Mouse (Mus musculus) CH12.LX (cell line): ENCODE results near the gene AW822073. TPM values are rescaled to one million over a fixed set of nuclear protein-coding genes. Genes with fewer than 3 reads are reported as not detected.

Source experiments
- DNase-seq: peaks from one replicate; pipeline ENCODE4 v3.0.0-alpha.2; 2013; ENCODE audit errors: extremely low read depth
- H3K27ac ChIP-seq: 2 replicates; pipeline ENCODE4 v1.5.1; 2012; ENCODE audit warnings: low read depth, mild to moderate bottlenecking, control low read depth, moderate library complexity; ENCODE audit not compliant: insufficient read depth
- H3K27me3 ChIP-seq: replicated peaks from 2 replicates; pipeline ENCODE3; 2012; ENCODE audit warnings: inconsistent platforms
- H3K36me3 ChIP-seq, 2 experiments: replicated peaks in 1 of 2; 2 replicates each; pipeline versions ENCODE3 to v1.6.1; 2012; ENCODE audit warnings: inconsistent platforms in 1 of 2, low read length in 1 of 2, mild to moderate bottlenecking in 1 of 2, mixed read lengths in 1 of 2, moderate library complexity in 1 of 2; ENCODE audit not compliant: control insufficient read depth in 1 of 2, insufficient read depth in 1 of 2
- H3K4me1 ChIP-seq, 2 experiments: 2 replicates each; pipeline ENCODE4 v1.6.1; 2012; ENCODE audit warnings: inconsistent platforms in 1 of 2, moderate library complexity in 1 of 2; ENCODE audit not compliant: insufficient read depth in 2 of 2, control insufficient read depth in 1 of 2
- H3K4me2 ChIP-seq: 2 replicates; pipeline ENCODE4 v1.6.1; 2012; ENCODE audit warnings: low read depth, mild to moderate bottlenecking, control low read depth; ENCODE audit not compliant: poor library complexity, insufficient read depth, severe bottlenecking
- H3K4me3 ChIP-seq, 3 experiments: fragments of 150-350 bp in 1 of 3; sonication (generic) in 1 of 3; replicated peaks in 1 of 3; 2 replicates each; pipeline versions ENCODE3 to v1.5.1; 2011 to 2012; ENCODE audit warnings: low read depth in 2 of 3, low read length in 2 of 3, mild to moderate bottlenecking in 2 of 3, moderate library complexity in 2 of 3, control low read depth in 1 of 3, improper control_type of control experiment in 1 of 3, inconsistent platforms in 1 of 3, mixed read lengths in 1 of 3; ENCODE audit not compliant: poor library complexity in 1 of 3
- H3K79me2 ChIP-seq: replicated peaks from 2 replicates; pipeline ENCODE4 v1.6.1; 2012; ENCODE audit warnings: mild to moderate bottlenecking, moderate library complexity; ENCODE audit not compliant: control insufficient read depth, poor library complexity, insufficient read depth, severe bottlenecking; ENCODE audit errors: extremely low read depth
- H3K9ac ChIP-seq: 2 replicates; pipeline ENCODE4 v1.6.1; 2012; ENCODE audit warnings: low read depth, mild to moderate bottlenecking, control low read depth, moderate library complexity; ENCODE audit not compliant: insufficient read depth
- H3K9me3 ChIP-seq: replicated peaks from 2 replicates; pipeline ENCODE3; 2012; ENCODE audit warnings: low read length, inconsistent platforms, mixed read lengths
- BHLHE40 ChIP-seq: IDR thresholded peaks from 2 replicates; pipeline ENCODE4 v1.6.1; 2011; ENCODE audit warnings: mild to moderate bottlenecking, low read depth, low read length, improper control_type of control experiment
- CHD2 ChIP-seq: IDR thresholded peaks from 2 replicates; pipeline ENCODE4 v1.6.1; 2011; ENCODE audit warnings: low read length, improper control_type of control experiment
- CTCF ChIP-seq, 2 experiments: IDR thresholded peaks in 1 of 2; conservative IDR thresholded peaks in 1 of 2; 2 replicates each; pipeline ENCODE4 v1.5.1; 2011 to 2012; ENCODE audit warnings: low read depth in 2 of 2, low read length in 2 of 2, improper control_type of control experiment in 1 of 2, inconsistent platforms in 1 of 2, mild to moderate bottlenecking in 1 of 2, moderate library complexity in 1 of 2
- E2F4 ChIP-seq: IDR thresholded peaks from 2 replicates; pipeline ENCODE4 v1.6.1; 2011; ENCODE audit warnings: low read depth, low read length, improper control_type of control experiment; ENCODE audit not compliant: insufficient replicate concordance
- ELF1 ChIP-seq: IDR thresholded peaks from 2 replicates; pipeline ENCODE4 v1.6.1; 2014; ENCODE audit warnings: low read depth, mild to moderate bottlenecking, inconsistent platforms, low read length, improper control_type of control experiment
- GABPA ChIP-seq: IDR thresholded peaks from 2 replicates; pipeline ENCODE4 v1.6.1; 2012; ENCODE audit warnings: low read depth, low read length, improper control_type of control experiment, inconsistent platforms; ENCODE audit not compliant: insufficient replicate concordance
- HCFC1 ChIP-seq: IDR thresholded peaks from 2 replicates; pipeline ENCODE4 v1.6.1; 2012; ENCODE audit warnings: low read depth, mild to moderate bottlenecking, inconsistent platforms, low read length, improper control_type of control experiment
- IRF4 ChIP-seq: IDR thresholded peaks from 2 replicates; pipeline ENCODE4 v1.6.1; 2014; ENCODE audit warnings: low read depth, mild to moderate bottlenecking, inconsistent platforms, low read length, improper control_type of control experiment
- JUN ChIP-seq: IDR thresholded peaks from 2 replicates; pipeline ENCODE4 v1.6.1; 2011; ENCODE audit warnings: low read depth, mild to moderate bottlenecking, low read length, improper control_type of control experiment, moderate library complexity; ENCODE audit not compliant: insufficient read depth
- JUND ChIP-seq: conservative IDR thresholded peaks from 2 replicates; pipeline ENCODE4 v1.6.1; 2011; ENCODE audit warnings: low read depth, low read length, improper control_type of control experiment
- MAFK ChIP-seq: IDR thresholded peaks from 2 replicates; pipeline ENCODE4 v1.6.1; 2011; ENCODE audit warnings: low read length, improper control_type of control experiment; ENCODE audit not compliant: insufficient replicate concordance
- MAX ChIP-seq: IDR thresholded peaks from 2 replicates; pipeline ENCODE4 v1.6.1; 2011; ENCODE audit warnings: low read length, improper control_type of control experiment
- MEF2A ChIP-seq: IDR thresholded peaks from 2 replicates; pipeline ENCODE4 v1.6.1; 2014; ENCODE audit warnings: low read depth, mild to moderate bottlenecking, inconsistent platforms, low read length, improper control_type of control experiment, borderline replicate concordance
- MYC ChIP-seq: IDR thresholded peaks from 2 replicates; pipeline ENCODE4 v1.6.1; 2011; ENCODE audit warnings: low read depth, mild to moderate bottlenecking, improper control_type of control experiment, low read length
- NRF1 ChIP-seq: IDR thresholded peaks from 2 replicates; pipeline ENCODE4 v1.6.1; 2014; ENCODE audit warnings: low read depth, mild to moderate bottlenecking, inconsistent platforms, low read length, improper control_type of control experiment, moderate library complexity
- PAX5 ChIP-seq: IDR thresholded peaks from 2 replicates; pipeline ENCODE4 v1.6.1; 2012; ENCODE audit warnings: low read length, inconsistent platforms, mixed read lengths
- POLR2AphosphoS2 ChIP-seq: IDR thresholded peaks from 2 replicates; pipeline ENCODE4 v1.6.1; 2011; ENCODE audit warnings: low read depth, low read length, improper control_type of control experiment
- RAD21 ChIP-seq: IDR thresholded peaks from 2 replicates; pipeline ENCODE4 v1.6.1; 2011; ENCODE audit warnings: low read depth, mild to moderate bottlenecking, low read length, improper control_type of control experiment, moderate library complexity
- TBP ChIP-seq: conservative IDR thresholded peaks from 2 replicates; pipeline ENCODE4 v1.6.1; 2011; ENCODE audit warnings: low read depth, low read length, improper control_type of control experiment
- TCF12 ChIP-seq: IDR thresholded peaks from 2 replicates; pipeline ENCODE4 v1.6.1; 2014; ENCODE audit warnings: low read depth, mild to moderate bottlenecking, inconsistent platforms, low read length, improper control_type of control experiment
- UBTF ChIP-seq: IDR thresholded peaks from 2 replicates; pipeline ENCODE4 v1.6.1; 2012; ENCODE audit warnings: low read depth, mild to moderate bottlenecking, inconsistent platforms, low read length, improper control_type of control experiment, moderate library complexity
- USF2 ChIP-seq: conservative IDR thresholded peaks from 2 replicates; pipeline ENCODE4 v1.6.1; 2011; ENCODE audit warnings: low read depth, low read length, improper control_type of control experiment
- ZC3H11A ChIP-seq: IDR thresholded peaks from 2 replicates; pipeline ENCODE4 v1.6.1; 2012; ENCODE audit warnings: low read depth, mild to moderate bottlenecking, inconsistent platforms, low read length, improper control_type of control experiment
- ZKSCAN1 ChIP-seq: IDR thresholded peaks from 2 replicates; pipeline ENCODE4 v1.6.1; 2012; ENCODE audit warnings: low read depth, inconsistent platforms, low read length, improper control_type of control experiment, borderline replicate concordance
- ZMIZ1 ChIP-seq: IDR thresholded peaks from 2 replicates; pipeline ENCODE4 v1.6.1; 2012; ENCODE audit warnings: low read depth, mild to moderate bottlenecking, inconsistent platforms, low read length, improper control_type of control experiment
- ZNF384 ChIP-seq: IDR thresholded peaks from 2 replicates; pipeline ENCODE4 v1.6.1; 2012; ENCODE audit warnings: low read depth, low read length, improper control_type of control experiment, inconsistent platforms
- dilution Hi-C: fragments of 300-500 bp; cut with MboI; formaldehyde crosslinking; loops from 2 replicates; pipeline ENCODE4 v1.14.3; 2020; ENCODE audit warnings: low sequenced_read_pairs; ENCODE audit not compliant: extremely low pct_unique_long_range_greater_than_20kb, extremely low pct_ligation_motif_present
- in situ Hi-C: fragments of 300-500 bp; cut with MboI; formaldehyde crosslinking; loops from 3 replicates; pipeline ENCODE4 v1.14.3; 2019; ENCODE audit warnings: low sequenced_read_pairs, low pct_ligation_motif_present, low pct_unique_long_range_greater_than_20kb, mixed read lengths
- polyA plus RNA-seq: library from polyadenylated mRNA; unstranded; fragments of >175 nt; gene quantifications from 2 replicates; pipeline ENCODE4 v1.2.1, GENCODE M21; 2012; ENCODE audit warnings: low read depth; ENCODE audit not compliant: insufficient read length
- total RNA-seq, 2 experiments: library from RNA; depleted of rRNA; stranded (reverse); fragments of 300-350 nt in 1 of 2; fragments of >200 nt in 1 of 2; gene quantifications; 2 replicates each; pipeline ENCODE4 v1.2.3; 2012 to 2014

The AW822073 gene
- total and polyA plus RNA-seq, 3 experiments = not detected

GRCm38 (mm10) chr10:58210514-58210913 lies 14.2 kb downstream of the AW822073 start:
- Histone ChIP-seq H3K9ac (no peak overlapping the region), H3K9me3 (peaks cover 9% of the 10 kb centered on the region), H3K27me3 (peaks cover 84% of the 10 kb centered on the region), H3K36me3 (no peaks in the 10 kb centered on the region), H3K79me2 (no peaks in the 10 kb centered on the region), H3K4me2 (no peak overlapping the region), H3K4me1 (no peaks in the 10 kb centered on the region), H3K4me3 (no peak overlapping the region), H3K27ac (no peak overlapping the region)
- TF ChIP-seq MEF2A (no peak), UBTF (no peak), IRF4 (no peak), ZKSCAN1 (no peak), BHLHE40 (no peak), GABPA (no peak), PAX5 (no peak), ZNF384 (no peak), MYC (no peak), JUND (no peak), CHD2 (no peak), POLR2AphosphoS2 (no peak), CTCF (conservative IDR thresholded peaks at IDR 0.05 in 1 of 2, IDR thresholded peaks at IDR 0.05 in 1 of 2; ENCODE audit: low read depth in 2 of 2, low read length in 2 of 2) (no peak), TBP (no peak), JUN (no peak), MAFK (no peak), RAD21 (no peak)
- dilution Hi-C loops = no loop called here
- in situ Hi-C loops = no loop called here
- DNase-seq = no peak

GRCm38 (mm10) chr10:58209710-58210467 lies 14.8 kb downstream of the AW822073 start:
- Histone ChIP-seq H3K9me3 (peaks cover 9% of the 10 kb centered on the region), H3K4me2 (no peak overlapping the region), H3K27ac (no peak overlapping the region), H3K36me3 (no peaks in the 10 kb centered on the region), H3K4me1 (no peaks in the 10 kb centered on the region), H3K9ac (no peak overlapping the region), H3K4me3 (no peak overlapping the region), H3K79me2 (no peaks in the 10 kb centered on the region), H3K27me3 (peaks cover 78% of the 10 kb centered on the region)
- DNase-seq = no peak
- in situ Hi-C loops (no loop called here), dilution Hi-C loops (no loop called here)
- no peak for TF ChIP-seq CHD2
- no peak for TF ChIP-seq BHLHE40
- no peak for TF ChIP-seq ELF1
- no peak for TF ChIP-seq TCF12
- no peak for TF ChIP-seq TBP
- TF ChIP-seq JUND = no peak
- TF ChIP-seq ZC3H11A = no peak
- TF ChIP-seq CTCF (conservative IDR thresholded peaks at IDR 0.05 in 1 of 2, IDR thresholded peaks at IDR 0.05 in 1 of 2; ENCODE audit: low read depth in 2 of 2, low read length in 2 of 2) = no peak
- TF ChIP-seq ZMIZ1 = no peak
- no peak for TF ChIP-seq UBTF
- TF ChIP-seq POLR2AphosphoS2 = no peak
- TF ChIP-seq USF2 = no peak
- TF ChIP-seq NRF1 = no peak
- no peak for TF ChIP-seq HCFC1
- TF ChIP-seq MAX = no peak
- TF ChIP-seq ZNF384 = no peak
- no peak for TF ChIP-seq E2F4
